Mouse (Mus musculus) activated CD4-positive, CD25-positive, alpha-beta regulatory T cell, adult 4 months (primary cell): ENCODE results near the gene Olfr120. TPM values are rescaled to one million over a fixed set of nuclear protein-coding genes. Genes with fewer than 3 reads are reported as not detected.
"Not testable (repeated sequence)": the region's sequence is repeated elsewhere in the genome, so short reads cannot be mapped to it uniquely, and the experiment has no call there.

Source experiments
- ATAC-seq: one replicate; pipeline ENCODE4 v1.8.0; 2017
- polyA plus RNA-seq, 2 experiments: library from polyadenylated mRNA; unstranded; fragments of 100-300 nt; shearing (Covaris generic); gene quantifications; one replicate each; pipeline ENCODE4 v1.2.1; 2017

The Olfr120 gene
- not detected for polyA plus RNA-seq

- ATAC-seq = no peak
Measured at GRCm38 (mm10) chr17:37721508-37721907, at the start of gene Olfr120. Gene Olfr120, plus strand, starts transcription at chr17:37721808.

- ATAC-seq = not testable (repeated sequence)
Measured at GRCm38 (mm10) chr17:37696264-37696663, 25.3 kb upstream of the Olfr120 start, which contains the start of gene Olfr119. Gene Olfr119, plus strand, starts transcription at chr17:37696564.

DNA sequence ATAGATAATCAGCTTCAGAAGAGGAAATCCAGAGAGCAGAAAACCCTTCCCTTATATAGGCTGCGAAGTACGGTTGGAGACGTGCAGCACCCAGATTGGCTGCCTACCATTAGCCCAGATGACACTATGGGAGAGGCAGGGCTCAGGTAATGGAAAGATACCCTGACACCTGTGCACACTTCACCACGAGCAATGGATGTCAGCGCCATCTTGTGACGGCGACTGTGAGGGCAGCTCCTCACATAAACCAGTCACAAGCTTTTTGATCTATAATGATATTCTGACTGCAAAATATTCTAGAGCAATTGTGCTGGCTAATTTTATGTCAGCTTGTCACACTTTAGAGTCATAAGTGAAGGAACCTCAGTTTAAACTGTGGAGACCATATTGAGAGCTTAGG is 16.5 kb downstream of the Olfr120 start:
- ATAC-seq = no peak

- ATAC-seq = no peak
Measured at GRCm38 (mm10) chr17:37768307-37768706, 46.7 kb downstream of the Olfr120 start, which contains the start of gene Olfr122. Gene Olfr122, plus strand, starts transcription at chr17:37768607.

Other genes with a start within 250 kb of the Olfr120 start
- not detected for gene H2-M2, start 238.3 kb upstream of the Olfr120 start, polyA plus RNA-seq
- gene Olfr110, start 229.3 kb upstream of the Olfr120 start, polyA plus RNA-seq = not detected
- gene Olfr111, start 213.8 kb upstream of the Olfr120 start, polyA plus RNA-seq = not detected
- not detected for gene Olfr112, start 152.4 kb upstream of the Olfr120 start, polyA plus RNA-seq
- not detected for gene Olfr113, start 144.1 kb upstream of the Olfr120 start, polyA plus RNA-seq
- not detected for gene Olfr114, start 129.1 kb upstream of the Olfr120 start, polyA plus RNA-seq
- under 1 TPM in 1 of 2 experiments, not detected in 1; 0.37 TPM for gene Olfr115, start 94.7 kb upstream of the Olfr120 start, polyA plus RNA-seq
- not detected for gene Olfr116, start 94.6 kb upstream of the Olfr120 start, polyA plus RNA-seq
- not detected for gene Olfr117, start 58.0 kb upstream of the Olfr120 start, polyA plus RNA-seq
- under 1 TPM; 0.27 to 0.49 TPM for gene Olfr118, start 54.8 kb upstream of the Olfr120 start, polyA plus RNA-seq
- gene Olfr119, start 25.2 kb upstream of the Olfr120 start, polyA plus RNA-seq = not detected
- gene Olfr121, start 27.0 kb downstream of the Olfr120 start, polyA plus RNA-seq = not detected
- gene Olfr122, start 46.8 kb downstream of the Olfr120 start, polyA plus RNA-seq = not detected
- gene Olfr123, start 71.7 kb downstream of the Olfr120 start, polyA plus RNA-seq = not detected
- gene Olfr124, start 78.1 kb downstream of the Olfr120 start, polyA plus RNA-seq = not detected
- gene Olfr125, start 111.1 kb downstream of the Olfr120 start, polyA plus RNA-seq = not detected
- gene Olfr126, start 125.7 kb downstream of the Olfr120 start, polyA plus RNA-seq = not detected
- not detected for gene Olfr127, start 178.6 kb downstream of the Olfr120 start, polyA plus RNA-seq
- gene Olfr128, start 198.7 kb downstream of the Olfr120 start, polyA plus RNA-seq = under 1 TPM in 1 of 2 experiments, not detected in 1; 0.17 TPM
- not detected for gene Olfr761, start 231.3 kb downstream of the Olfr120 start, polyA plus RNA-seq